Mouse (Mus musculus) forebrain, embryonic 10.5 days (tissue): ENCODE measurements around the gene Ddx19b. TPM values are rescaled to one million over a fixed set of nuclear protein-coding genes. Genes with fewer than 3 reads are reported as not detected.

Source experiments
- DNase-seq: peaks from one replicate; pipeline ENCODE4 v3.0.0-alpha.2; 2017; ENCODE audit warnings: low spot score; ENCODE audit errors: extremely low spot score
- H3K27ac ChIP-seq: fragments of 300-500 bp; sonication (generic); 2 replicates; pipeline ENCODE4 v1.5.1; 2016; ENCODE audit warnings: mild to moderate bottlenecking
- H3K27me3 ChIP-seq: fragments of 300-500 bp; sonication (generic); 2 replicates; pipeline ENCODE4 v1.6.1; 2016; ENCODE audit warnings: mild to moderate bottlenecking; ENCODE audit not compliant: poor library complexity, severe bottlenecking
- H3K36me3 ChIP-seq: fragments of 300-500 bp; sonication (generic); replicated peaks from 2 replicates; pipeline ENCODE4 v1.6.1; 2016; ENCODE audit warnings: mild to moderate bottlenecking, moderate library complexity
- H3K4me1 ChIP-seq: fragments of 300-500 bp; sonication (generic); 2 replicates; pipeline ENCODE4 v1.6.1; 2016
- H3K4me3 ChIP-seq: fragments of 300-500 bp; sonication (generic); 2 replicates; pipeline ENCODE4 v1.5.1; 2016; ENCODE audit warnings: mild to moderate bottlenecking, moderate library complexity
- H3K9me3 ChIP-seq: fragments of 300-500 bp; sonication (generic); 2 replicates; pipeline ENCODE4 v1.6.1; 2016; ENCODE audit warnings: mild to moderate bottlenecking, moderate library complexity
- WGBS: fragments of 180-500 bp; shearing (Covaris S2); methylation state at CpG from one replicate; pipeline ENCODE4 v1.1.7; 2016; 5-methylcytosine and 5-hydroxymethylcytosine counted together
- microRNA-seq: library from miRNA; unstranded; fragments of <30 nt; microRNA quantifications from one replicate; pipeline ENCODE4, GENCODE M21; 2017
- polyA plus RNA-seq: library from polyadenylated mRNA; unstranded; fragments of >200 nt; fragmentation: Nextera tagmentation; extraction: Ambion mirVana; gene quantifications from 2 replicates; pipeline ENCODE4 v1.2.1, GENCODE M21; 2016

Ddx19b gene
- polyA plus RNA-seq, 1 experiment from 2014 or later, result 11.8 TPM

GRCm38 (mm10) chr8:110956619-110957450 lies 74.7 kb downstream of the Ddx19b start:
- no peak for DNase-seq
- Histone ChIP-seq H3K4me1 (0 out of 2 replicates have a peak, but pooled peaks cover 6% of the 10 kb centered on the region), H3K36me3 (peaks cover 67% of the 10 kb centered on the region), H3K27ac (no peak overlapping the region), H3K27me3 (no peaks in the 10 kb centered on the region), H3K9me3 (no peaks in the 10 kb centered on the region), H3K4me3 (no peak overlapping the region)
- 95% methylated on average over 15 of the region's 15 CpGs for WGBS

GRCm38 (mm10) chr8:110954776-110955175 lies 76.8 kb downstream of the Ddx19b start:
- H3K27me3 ChIP-seq, result no peaks in the 10 kb centered on the region
- 86% methylated on average over 8 of the region's 8 CpGs for WGBS
- H3K9me3 ChIP-seq, result no peaks in the 10 kb centered on the region
- no peak overlapping the region for H3K27ac ChIP-seq
- no peak for DNase-seq
- H3K4me3 ChIP-seq, result no peak overlapping the region
- 0 out of 2 replicates have a peak, but pooled peaks cover 6% of the 10 kb centered on the region for H3K4me1 ChIP-seq
- peaks cover 67% of the 10 kb centered on the region for H3K36me3 ChIP-seq

Small RNAs within 50 kb of the gene (microRNA-seq; reads per million reads assigned to microRNA genes)
- gene Gm24103 (not detected), gene Mir3473d (3.3 reads per million, percentile 5 among the genes with 10 or more reads in this experiment)

Other genes with a start within 250 kb of the Ddx19b start
- 0.24 and 0.25 TPM in 2 replicates for gene Il34, start 225.8 kb downstream of the Ddx19b start, polyA plus RNA-seq
- gene Cog4, start 185.2 kb downstream of the Ddx19b start, polyA plus RNA-seq, result 71.0 and 73.2 TPM in 2 replicates
- 247 and 254 TPM in 2 replicates for gene Sf3b3, start 185.0 kb downstream of the Ddx19b start, polyA plus RNA-seq
- gene Fuk, start 129.3 kb downstream of the Ddx19b start, polyA plus RNA-seq, result 13.5 and 13.8 TPM in 2 replicates
- gene St3gal2, start 111.8 kb downstream of the Ddx19b start, polyA plus RNA-seq, result 24.4 and 24.5 TPM in 2 replicates
- gene Ddx19a, start 34.0 kb downstream of the Ddx19b start, polyA plus RNA-seq, result 27.4 and 27.6 TPM in 2 replicates
- 87.6 and 91.2 TPM in 2 replicates for gene Aars, start 1.4 kb upstream of the Ddx19b start, polyA plus RNA-seq
- gene Exosc6, start 24.6 kb upstream of the Ddx19b start, polyA plus RNA-seq, result 7.6 and 14.8 TPM in 2 replicates
- 1.6 and 2.9 TPM in 2 replicates for gene Clec18a, start 60.7 kb upstream of the Ddx19b start, polyA plus RNA-seq
- gene Pdpr, start 62.9 kb upstream of the Ddx19b start, polyA plus RNA-seq, result 11.9 and 12.3 TPM in 2 replicates
- 53.0 and 57.0 TPM in 2 replicates for gene Glg1, start 227.5 kb upstream of the Ddx19b start, polyA plus RNA-seq